Mouse (Mus musculus): ENCODE measurements around the gene Asic2.

GRCm38 (mm10) chr11:81570406-81570805, 397.9 kb downstream of the Asic2 start:
- no peak for TF ChIP-seq CTCF (IDR thresholded peaks at IDR 0.05; ENCODE audit: low read depth)
- no peak for TF ChIP-seq EP300 (optimal IDR thresholded peaks at IDR 0.05)

Data from stomach, postnatal 0 days (tissue).